Mouse (Mus musculus) adrenal gland, adult 8-10 months (tissue): ENCODE data around the gene Dock7. TPM values are rescaled to one million over a fixed set of nuclear protein-coding genes. Genes with fewer than 3 reads are reported as not detected.

Experiments used
- DNase-seq: peaks from one replicate; pipeline ENCODE4 v3.0.0; 2022
- total RNA-seq, 4 experiments: library from RNA; stranded (reverse); gene quantifications; 2 replicates each; pipeline ENCODE4 v1.2.4; 2022

Dock7 gene
- total RNA-seq: 10 to 100 TPM; 51.0 to 56.0 (median 52.8) TPM

GRCm38 (mm10) chr4:99120211-99121122 lies at the start of gene Dock7:
Gene Dock7 (minus strand): TSS chr4:99120915.
- peak; percentile 65 for DNase-seq

DNA sequence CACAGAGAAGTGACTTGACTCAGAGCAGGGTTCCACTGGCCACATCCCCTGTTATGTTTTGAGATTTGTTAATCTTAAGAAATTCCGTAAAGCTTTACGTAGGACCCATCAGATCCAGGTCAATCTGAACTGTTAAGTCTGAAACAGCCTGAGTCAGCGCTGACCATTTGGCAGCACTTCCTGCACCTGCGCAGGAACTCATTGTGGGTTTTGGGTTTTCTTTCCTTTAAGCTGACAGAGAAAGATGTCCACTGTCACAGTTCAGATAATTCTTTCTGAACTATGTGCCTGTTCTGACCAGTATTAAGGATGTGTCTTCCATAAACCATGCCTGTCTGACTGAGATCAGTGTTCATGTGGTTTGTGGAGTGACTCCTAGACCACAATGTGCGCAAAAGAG lies 48.2 kb upstream of the Dock7 start:
- DNase-seq: no peak

GRCm38 (mm10) chr4:99163547-99163946 lies 42.8 kb upstream of the Dock7 start:
- peak; percentile 40 for DNase-seq

DNA sequence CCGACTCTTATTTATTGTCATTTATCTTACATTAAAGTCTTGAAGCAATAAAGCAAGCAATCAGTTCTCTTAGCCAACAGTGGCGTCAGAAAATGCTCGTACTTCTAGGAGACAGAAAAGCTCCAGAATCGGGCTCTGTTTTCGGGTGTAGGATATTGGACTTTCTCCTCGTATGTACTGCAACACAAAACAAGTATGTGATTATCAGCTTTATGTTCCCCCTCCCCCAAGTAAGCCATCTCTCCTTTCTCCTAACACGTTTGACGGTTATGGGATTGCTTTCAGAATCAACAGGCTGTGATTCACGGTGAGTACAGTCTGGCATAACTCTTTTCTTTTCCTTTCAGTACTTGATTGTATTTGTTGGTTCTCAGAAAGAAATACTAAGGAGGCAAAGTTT lies 42.3 kb upstream of the Dock7 start:
- no peak for DNase-seq

GRCm38 (mm10) chr4:99161457-99161971 lies 40.8 kb upstream of the Dock7 start:
- peak; percentile 62 for DNase-seq

DNA sequence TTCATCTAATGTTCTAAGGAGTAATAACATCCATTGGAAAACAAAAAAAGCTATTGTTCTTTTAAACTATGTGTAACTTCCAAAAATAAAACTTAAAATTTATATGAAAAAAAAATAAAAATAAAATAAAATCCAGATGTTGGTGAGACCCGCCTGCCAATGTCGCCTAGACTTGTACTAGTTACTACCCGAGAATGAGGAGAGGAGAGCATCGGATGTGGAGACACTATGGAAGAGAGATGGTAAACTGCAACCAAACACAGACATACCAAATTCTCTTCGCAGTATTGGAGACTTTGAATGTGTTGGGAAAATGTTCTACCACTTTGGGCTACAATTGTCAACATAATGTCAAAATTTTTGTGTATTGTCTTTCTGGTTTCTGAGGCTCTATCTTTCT lies 40.2 kb upstream of the Dock7 start:
- DNase-seq: no peak

DNA sequence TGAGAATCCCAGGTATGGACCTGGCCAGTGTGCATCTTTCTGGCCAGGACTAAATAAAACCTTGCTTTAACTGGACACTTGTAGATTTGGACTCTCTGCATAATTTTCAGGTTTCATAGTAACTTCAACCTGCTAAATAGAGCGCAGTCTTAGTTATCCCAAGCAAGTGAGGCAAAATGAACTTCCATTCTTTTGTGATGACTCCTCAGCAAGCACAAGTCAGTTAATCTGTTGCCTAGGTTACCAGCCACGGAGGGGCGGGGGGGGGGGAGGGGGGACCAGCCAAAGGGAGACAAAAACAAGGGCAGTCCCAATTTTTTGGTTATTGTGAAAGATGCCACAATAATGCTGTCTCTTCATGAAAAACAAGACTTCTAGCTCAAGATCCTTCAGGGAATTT lies 39.7 kb upstream of the Dock7 start:
- DNase-seq: no peak

DNA sequence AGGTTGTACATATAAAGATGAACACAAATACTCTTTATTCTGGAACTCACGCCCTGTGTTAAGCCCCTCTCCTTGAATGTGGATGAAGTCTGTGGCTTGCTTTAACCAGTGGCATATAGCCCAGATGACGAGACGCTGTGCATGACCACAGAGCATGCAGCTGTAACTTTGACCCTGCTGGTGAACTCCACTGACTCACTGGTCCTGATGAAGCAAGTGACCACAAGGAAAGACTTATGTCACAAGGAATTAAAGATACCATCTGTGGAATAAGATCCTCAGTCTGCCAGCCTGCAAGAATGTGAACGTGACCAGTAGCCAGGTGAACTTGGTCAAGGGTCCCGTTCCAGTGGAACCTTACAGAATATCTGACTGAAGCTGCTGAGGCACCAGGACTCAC lies 37.8 kb upstream of the Dock7 start:
- peak; percentile 41 for DNase-seq

- DNase-seq: no peak
Measured at GRCm38 (mm10) chr4:99156641-99157307, 36.1 kb upstream of the Dock7 start.

DNA sequence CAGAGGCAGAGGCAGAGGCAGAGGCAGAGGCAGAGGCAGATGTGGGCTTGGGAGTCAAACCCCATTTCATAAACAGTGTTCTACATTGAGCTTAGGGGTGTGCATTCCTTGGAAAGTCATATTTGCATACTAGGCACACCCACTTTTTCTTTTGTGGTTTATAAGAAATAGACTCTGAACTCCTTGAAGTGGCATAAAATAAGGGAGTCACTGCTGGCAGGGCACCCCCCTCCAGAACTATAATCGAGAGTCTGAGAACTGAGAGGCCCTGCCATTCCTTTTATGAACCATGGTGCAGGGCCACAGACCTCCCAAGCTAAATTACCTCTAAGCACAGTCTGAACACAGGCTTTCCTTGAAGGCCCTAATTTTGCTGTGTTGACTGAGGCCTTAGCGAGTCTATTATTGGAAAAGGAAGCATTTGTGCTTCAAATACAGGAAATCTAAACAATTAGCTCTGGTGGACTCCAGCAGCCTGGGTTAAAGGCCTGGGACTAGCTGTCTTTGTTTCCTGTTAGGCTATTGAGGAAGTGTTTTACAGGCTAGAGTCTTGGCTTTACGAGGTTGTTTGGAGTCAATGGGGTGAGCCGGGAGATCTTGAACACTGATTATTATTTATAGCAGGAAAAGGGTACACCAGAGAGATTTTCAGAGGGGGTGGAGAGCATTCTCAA lies 31.3 kb upstream of the Dock7 start:
- DNase-seq: no peak

- DNase-seq: no peak
Measured at GRCm38 (mm10) chr4:99151434-99151833, 30.7 kb upstream of the Dock7 start.

- no peak for DNase-seq
Measured at GRCm38 (mm10) chr4:99143323-99143722, 22.6 kb upstream of the Dock7 start.

- no peak for DNase-seq
Measured at GRCm38 (mm10) chr4:99141578-99141977, 20.9 kb upstream of the Dock7 start.

GRCm38 (mm10) chr4:99141171-99141570 lies 20.5 kb upstream of the Dock7 start:
- DNase-seq: no peak

DNA sequence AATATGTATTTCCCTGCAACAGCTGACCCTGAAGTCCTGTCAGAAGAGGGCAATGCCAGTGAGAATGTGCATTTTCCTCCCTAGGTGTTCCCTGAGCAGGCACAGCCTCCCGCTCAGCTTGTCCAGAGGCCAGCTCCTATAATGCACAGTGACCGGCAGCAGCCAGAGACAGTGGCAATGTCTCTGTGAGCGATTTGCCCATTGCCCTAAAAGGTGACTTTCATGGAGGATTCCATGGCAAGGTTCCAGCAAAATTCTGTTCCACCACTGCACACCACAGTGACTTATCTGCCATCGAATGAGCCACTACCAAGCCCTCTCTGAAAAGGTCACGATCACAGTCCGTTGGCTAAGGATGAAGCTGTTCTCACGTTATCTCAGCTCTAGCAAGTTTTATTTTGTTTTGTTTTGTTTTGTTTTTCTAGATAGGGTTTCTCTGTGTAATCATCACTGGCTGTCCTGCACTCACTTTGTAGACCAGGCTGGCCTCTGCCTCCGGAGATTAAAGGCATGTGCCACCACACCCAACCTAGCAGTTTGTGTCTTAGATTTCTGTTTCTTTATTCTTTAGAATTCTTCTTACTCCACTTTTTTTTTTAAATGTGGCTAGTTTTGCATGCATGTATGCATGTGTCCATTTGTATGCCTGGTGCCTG lies 17.4 kb upstream of the Dock7 start:
- no peak for DNase-seq

GRCm38 (mm10) chr4:99134522-99134921 lies 13.8 kb upstream of the Dock7 start:
- no peak for DNase-seq

DNA sequence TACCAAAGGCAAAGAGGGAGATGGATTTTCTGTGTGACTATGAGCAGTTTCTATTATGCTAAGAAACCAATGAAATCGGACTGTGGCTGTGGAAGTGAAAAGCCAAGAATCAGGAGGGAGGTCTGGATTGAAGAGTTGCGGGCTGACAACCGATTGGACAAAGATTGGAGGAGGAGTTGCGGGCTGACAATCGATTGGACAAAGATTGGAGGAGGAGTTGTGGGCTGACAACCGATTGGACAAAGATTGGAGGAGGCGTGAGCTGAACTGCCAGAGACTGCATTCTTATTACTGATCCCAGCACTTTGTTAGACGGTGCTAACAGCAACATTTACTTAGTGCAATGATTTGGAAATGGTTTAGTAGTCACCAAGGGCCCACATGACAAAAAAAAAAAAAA lies 12.6 kb upstream of the Dock7 start:
- DNase-seq: no peak

- no peak for DNase-seq
Measured at GRCm38 (mm10) chr4:99132686-99133085, 12.0 kb upstream of the Dock7 start.

DNA sequence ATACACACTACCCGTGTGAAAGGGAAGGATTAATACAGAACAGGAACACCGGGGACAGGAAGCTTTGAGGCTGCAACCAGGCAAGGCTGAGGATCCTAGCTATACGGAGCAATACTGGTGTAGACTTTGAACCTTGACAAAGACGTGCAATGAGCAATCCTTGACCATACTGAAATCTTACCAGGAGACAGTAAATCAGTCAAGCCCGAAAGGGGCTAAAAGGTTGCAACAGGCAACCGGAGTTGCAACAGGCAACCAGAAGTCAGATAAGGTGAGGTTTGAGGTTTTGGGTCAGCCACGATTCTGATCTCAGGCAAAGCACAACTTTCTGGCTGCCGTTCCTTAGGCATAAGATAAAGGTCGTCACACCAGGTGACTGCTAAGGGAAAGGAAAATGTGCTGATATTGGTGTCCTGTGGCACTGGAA lies 10.5 kb upstream of the Dock7 start:
- peak; percentile 54 for DNase-seq

- no peak for DNase-seq
Measured at GRCm38 (mm10) chr4:99123546-99123945, 2.8 kb upstream of the Dock7 start.

DNA sequence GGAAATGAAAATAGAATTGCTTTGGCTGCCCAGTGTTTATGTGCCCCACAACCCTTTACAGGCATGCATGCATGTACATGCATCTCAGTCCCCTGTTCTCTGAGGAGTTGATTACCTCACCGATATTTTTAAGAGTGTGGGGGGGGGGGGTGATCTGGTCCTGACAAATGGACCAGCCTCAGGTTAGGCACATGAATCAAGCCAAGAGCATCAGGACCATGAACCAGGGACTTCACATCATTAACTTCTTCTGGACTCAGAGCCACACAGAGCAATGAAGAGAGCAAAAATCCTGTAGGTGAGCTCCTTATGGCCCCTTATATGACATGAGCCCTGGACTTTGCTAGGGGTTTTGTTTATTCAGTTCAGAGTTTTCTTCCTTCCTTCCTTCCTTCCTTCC lies 2.1 kb upstream of the Dock7 start:
- no peak for DNase-seq

DNA sequence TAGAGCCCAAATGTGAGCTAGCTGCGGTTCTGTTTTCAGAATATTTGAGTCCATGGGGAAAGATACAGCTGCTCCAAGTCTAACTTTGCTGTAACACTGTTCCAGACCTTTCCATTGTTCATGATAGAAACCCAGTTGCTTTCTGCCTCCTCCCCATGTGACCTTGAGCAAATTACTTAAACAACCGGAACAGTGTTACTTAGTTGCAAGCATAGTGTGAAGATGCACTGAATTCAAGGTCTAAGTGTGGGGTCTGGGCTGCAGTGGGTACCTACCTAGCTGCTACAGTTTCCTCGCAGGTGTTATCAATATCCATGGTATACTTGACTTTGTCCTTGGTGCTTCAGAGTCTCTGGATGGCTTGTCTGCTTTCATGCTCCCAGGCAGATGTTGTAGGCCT lies 1.3 kb upstream of the Dock7 start:
- DNase-seq: no peak
